Mouse (Mus musculus) right cerebral cortex, adult 18-20 months (tissue): ENCODE measurements around the gene Ttll7.

ENCODE experiments used
- DNase-seq: peaks from one replicate; pipeline ENCODE4 v3.0.0; 2022; ENCODE audit warnings: mixed read lengths

Ttll7 gene

DNA sequence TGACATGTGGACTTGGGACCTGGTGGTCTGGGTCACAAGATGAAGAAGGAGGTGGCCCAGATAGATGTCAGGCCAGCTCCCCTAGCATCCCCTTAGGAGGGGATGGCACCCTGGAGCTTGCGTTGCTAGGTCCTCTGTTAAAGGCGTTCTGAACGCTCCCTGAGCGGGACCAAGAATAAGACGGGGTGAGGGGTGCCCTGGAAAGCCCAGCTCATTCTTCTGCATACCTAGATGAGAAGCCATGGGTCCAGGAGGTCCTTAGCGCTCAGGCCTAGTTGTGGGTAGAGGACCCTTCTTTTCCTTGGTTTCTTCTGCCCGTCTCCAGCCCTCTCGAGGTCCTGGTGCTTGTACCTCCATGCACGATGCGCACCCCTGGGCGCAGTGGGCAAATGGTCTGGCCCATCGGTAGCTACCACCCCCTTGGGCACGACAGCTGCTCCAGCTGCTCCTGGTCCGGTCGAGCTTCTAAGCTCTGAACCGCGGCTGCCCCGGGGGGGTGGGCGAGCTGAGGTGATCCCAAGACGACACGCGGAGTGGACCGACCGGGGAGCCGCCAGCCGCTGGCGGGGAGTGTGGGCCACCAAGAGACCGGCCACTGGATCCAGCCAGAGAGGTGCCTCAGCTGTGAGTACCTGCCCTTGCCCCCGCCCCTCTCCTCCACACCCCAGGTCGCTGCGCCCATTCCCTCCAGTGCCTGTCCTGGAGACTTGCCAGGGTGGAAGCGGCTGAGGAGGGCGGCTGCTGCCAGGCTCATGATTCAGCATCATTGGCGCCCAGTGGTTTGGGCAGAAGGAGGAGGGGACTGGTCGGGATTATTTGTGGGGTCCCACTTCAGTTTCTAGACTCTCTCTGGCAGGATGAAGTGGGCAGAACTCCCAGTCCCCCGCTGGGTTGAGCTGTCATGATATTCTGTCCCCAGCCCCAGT lies at the start of gene Ttll7:
Ttll7 (plus strand) TSS at position 402 of the 926 bp plus-strand sequence.
- peak; percentile 90 for DNase-seq

DNA sequence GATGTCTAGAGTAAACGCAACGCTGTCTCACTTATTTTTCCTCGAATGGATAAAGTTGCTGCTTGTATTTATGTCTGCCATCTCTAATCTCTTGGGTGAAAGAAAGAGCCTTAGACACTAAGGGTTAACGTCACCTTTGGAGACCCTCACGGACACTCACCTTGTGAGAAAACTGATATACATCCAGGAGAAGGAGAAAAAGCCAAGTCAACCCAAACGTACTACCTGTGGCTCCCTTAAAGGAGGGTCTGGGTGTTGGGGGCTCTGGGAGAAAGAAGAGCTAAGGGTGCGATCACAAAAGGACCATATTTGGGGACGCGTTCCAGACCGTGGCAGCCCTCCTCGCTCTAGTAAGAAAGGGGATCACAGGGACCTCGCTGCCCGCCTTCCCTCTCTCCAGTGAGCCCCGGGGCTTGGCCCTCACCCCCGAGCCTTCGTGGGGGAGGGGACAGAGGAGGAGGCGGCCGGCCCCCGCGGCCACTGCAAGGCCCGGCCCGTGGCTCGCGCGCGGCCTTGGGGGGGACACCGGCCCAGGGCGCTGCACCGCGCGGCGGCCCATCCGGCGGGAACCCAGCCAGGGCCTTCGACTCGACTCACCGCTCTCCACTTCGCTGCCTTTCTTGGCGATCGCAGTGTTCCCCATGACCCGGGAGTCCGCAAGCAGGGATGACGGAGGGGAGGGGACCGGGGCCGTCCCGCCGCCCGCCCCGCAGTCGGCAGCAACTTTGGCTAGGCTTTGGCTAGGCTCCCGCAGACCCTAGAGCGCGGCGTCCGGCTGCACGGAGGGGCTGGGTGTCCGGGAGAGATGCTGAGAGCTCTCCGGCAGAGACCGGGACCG lies 39.9 kb upstream of the Ttll7 start:
- DNase-seq: no peak

GRCm38 (mm10) chr3:146812901-146813393 lies 39.2 kb upstream of the Ttll7 start, which contains the start of gene Prkacb:
Gene Prkacb (minus strand): TSS chr3:146812990.
- DNase-seq: peak; percentile 90

DNA sequence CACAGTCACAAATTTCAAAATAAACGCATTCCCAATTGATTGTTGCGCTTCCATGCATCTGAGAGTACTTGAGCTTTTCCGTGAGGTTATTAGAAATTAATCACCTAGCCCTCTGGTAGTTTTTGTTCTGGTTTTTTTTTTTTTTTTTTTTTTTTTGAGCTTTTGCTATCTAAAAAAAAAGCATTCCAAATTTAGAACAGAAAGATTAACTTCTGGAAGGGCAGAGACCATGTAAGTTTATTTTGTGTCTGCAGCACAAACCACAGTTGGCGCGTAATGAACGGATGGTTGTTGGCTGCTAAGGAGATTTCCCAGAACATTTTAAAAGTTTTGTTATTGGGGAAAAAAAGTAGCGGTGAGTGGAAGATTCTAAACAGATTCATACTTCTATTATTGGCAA lies 38.5 kb upstream of the Ttll7 start:
- no peak for DNase-seq

DNA sequence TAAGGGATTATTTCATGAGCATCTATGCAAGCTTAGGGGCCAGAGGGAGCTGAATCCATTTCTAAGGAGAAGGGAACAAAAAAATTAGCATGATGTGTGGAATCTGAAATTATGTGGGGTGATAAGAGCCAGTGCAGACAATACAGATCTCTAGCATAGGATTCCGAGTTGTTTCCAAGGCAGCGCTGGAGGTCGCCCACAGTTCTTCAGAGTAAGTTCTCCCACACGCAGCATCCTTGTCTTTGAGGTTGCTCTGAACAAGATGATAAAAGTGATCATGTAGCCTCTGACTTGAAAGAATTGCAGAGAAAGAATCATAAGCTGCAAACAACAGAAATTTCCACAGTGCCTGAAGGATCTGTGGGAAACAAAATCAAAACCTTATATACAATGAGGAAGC lies 31.4 kb upstream of the Ttll7 start:
- peak; percentile 26 for DNase-seq

GRCm38 (mm10) chr3:146842766-146843165 lies 9.4 kb upstream of the Ttll7 start:
- DNase-seq: no peak

GRCm38 (mm10) chr3:146843470-146843869 lies 8.7 kb upstream of the Ttll7 start:
- no peak for DNase-seq

DNA sequence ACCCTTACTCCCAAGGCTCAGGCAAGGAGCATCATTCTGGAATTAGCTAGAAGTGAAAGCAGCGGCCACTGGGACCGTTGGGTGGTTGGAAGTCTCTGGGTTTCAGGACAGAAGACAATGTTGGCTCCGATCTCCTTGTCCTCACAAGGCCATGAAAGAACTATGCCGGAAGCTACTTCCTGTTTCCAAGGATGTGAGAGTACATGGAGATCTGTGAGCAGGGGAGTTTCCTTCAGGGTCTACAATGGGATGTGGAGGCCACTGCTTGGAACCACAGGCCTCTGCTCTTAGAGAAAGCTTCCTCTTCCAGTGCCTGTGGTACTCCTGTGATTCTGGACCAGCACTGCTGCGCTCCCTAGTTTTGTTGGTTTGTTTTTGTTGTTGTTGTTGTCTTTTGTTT lies 5.9 kb upstream of the Ttll7 start:
- no peak for DNase-seq

- DNase-seq: no peak
Observed at GRCm38 (mm10) chr3:146848112-146848511, 4.1 kb upstream of the Ttll7 start.

DNA sequence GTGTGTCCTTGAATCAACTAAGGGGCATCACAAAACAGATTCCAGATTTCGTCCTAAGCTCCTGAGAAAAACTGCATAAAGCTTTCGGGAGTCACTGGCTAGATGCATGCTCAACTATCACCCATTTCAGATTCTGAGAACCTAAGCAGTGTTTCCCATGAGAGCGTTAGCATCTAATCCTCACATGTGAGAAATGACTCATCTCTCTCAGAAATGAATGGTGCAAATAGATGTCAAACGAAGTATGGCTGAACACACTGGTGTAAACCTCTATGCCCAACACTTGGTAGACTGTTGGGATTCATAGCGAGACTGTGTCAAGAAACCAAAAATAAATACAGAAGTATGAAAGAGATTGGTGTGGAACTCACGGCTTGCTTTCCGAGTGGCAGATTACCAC lies 2.8 kb upstream of the Ttll7 start:
- no peak for DNase-seq

GRCm38 (mm10) chr3:146854473-146855087 lies 2.4 kb downstream of the Ttll7 start:
- DNase-seq: no peak

DNA sequence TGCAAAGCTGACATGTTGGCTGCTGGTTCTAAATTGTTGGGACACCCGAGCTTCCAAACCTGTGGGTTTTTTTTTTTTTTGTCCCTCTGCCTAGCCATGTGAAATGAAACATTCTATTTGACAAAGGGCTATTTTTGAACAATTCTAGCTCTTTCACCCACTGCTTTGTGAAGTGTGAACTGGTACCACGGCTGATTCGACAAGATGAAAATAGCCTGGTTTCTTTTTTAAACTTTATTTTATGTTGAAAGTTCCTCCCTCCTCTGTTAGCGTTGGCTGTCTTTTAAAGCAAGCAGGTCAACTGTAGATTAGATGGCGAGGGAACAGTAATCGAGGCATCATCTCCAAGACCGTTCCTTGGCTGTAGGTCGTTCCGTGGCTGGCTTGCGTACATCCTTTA lies 5.2 kb downstream of the Ttll7 start:
- DNase-seq: peak; percentile 31

GRCm38 (mm10) chr3:146860308-146860707 lies 8.1 kb downstream of the Ttll7 start:
- no peak for DNase-seq

DNA sequence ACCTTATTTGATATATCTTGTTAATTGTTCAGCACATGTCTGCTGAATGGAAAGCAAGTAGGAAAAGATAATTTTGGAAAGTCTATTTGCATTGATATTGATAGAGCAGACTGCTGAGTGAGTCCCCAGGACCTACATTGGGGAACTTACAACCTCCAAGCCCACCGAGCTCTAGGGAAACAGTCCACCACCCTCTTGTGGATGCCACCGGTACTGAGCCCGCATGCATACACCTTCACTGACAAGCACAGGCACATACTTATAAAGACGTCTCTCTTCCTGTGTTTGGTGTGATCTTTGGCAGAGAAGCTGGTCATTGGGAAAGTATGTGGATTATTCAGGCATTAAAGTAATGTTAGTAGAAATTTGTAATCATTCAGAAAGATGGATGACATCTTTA lies 14.4 kb downstream of the Ttll7 start:
- DNase-seq: no peak

DNA sequence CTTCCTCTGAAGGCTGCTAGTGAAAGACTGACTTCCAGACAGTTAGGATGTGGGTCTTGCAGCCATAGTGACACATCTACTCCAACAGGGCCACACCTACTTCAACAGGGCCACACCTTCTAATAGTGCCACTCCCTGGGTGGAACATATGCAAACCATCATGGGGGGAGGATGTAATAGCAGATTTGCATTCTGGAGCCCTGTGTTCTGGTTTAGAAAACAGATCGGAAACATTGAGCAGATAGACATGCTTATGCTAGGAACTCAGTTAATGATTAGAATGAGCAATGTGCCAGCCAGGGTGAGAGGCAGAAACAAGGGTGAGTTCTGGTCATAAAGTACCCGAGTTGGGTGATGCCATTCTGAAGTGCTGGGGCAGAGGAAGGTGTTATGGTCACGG lies 19.8 kb downstream of the Ttll7 start:
- no peak for DNase-seq

- DNase-seq: no peak
Observed at GRCm38 (mm10) chr3:146875929-146876328, 23.8 kb downstream of the Ttll7 start.

- no peak for DNase-seq
Observed at GRCm38 (mm10) chr3:146893931-146894330, 41.8 kb downstream of the Ttll7 start.

DNA sequence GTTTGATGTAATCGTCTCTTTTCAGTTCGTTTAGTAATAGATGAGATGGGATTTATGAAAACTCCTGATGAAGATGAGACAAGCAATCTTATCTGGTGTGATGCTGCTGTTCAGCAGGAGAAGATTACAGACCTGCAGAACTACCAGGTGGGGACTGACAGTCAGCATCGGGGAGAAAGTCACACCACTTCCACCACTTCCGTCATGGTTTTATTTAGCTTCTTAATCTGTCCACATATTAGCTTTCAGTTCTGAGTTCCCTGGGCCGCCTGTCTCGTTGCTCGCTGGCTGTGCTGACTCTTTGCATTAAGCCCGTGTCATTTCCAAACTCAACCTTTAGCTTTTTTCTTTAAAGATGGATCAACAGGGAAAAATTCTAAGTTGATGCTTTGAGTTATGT lies 44.4 kb downstream of the Ttll7 start:
- DNase-seq: no peak

DNA sequence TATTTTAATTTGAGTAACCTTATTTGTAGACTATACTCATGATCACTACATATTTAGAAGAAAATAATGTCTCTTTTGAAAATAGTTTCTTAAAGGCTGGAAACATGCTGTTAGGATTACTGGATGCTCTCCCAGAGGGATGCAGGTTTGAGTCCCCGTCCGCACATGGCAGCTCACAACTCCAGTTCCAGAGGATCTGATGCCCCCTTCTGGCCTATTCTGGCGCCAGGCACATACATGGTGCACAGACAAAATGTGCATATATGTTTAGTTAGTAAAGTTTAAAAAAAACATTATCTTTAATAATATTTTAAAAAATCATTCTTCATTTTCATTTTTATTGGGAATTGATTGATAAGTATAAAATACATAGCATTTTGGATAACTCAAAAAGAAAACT lies 47.9 kb downstream of the Ttll7 start:
- no peak for DNase-seq

DNA sequence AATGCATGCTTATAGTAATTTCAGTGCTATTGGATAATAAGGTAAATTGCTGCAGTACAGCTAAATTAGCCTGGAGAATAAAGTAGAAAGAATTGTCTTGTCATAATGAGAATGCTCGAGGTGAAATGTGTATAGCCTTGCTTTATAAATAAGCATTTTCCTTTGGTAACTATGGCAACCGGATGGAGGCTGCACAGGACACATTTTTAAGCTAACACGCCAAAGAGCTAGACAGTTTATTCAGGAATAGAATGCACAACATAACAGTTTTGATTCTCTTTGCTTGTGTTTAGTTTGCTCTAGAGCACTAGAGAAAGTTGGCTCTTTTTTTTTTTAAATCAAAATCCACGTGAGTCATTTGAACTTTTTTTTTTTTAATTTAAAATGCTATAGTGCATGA lies 49.6 kb downstream of the Ttll7 start:
- DNase-seq: no peak

DNA sequence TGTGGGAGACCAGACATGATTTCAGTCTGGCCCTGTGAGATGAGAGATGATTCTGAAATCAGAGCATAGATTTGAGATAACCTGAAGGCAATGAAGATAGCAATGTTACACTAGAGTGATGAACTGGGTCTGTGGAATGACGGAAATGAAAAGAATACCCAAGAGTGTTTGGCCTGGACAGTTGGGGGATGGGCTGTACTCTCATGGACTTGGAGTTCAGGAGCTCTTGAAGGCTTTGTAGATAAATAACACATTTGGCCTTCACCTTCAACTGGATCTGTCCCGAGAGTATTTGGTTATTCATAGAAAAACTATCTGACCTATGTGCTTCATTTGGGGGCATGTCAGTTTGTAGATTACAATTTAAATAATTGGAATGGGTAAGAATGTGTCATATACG lies 53.4 kb downstream of the Ttll7 start:
- DNase-seq: no peak

DNA sequence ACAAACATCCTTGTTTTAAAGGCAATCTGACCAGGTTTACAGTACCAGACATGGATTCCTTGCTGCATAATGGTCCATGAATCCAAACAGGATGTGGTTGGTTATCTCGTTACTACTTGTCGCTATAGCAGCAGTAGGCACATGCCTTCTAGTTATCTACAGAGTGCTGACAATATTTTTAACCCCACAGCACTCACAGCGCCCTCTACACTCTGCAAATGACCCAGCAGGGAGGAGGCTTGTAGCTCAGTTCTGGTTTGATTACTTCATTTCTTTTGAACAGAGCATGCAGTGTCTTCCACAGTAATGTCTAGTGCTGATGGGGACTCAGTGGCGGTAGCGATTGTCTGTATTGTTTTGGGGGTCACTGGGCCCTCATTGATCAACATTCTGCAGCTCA lies 56.8 kb downstream of the Ttll7 start:
- DNase-seq: no peak

DNA sequence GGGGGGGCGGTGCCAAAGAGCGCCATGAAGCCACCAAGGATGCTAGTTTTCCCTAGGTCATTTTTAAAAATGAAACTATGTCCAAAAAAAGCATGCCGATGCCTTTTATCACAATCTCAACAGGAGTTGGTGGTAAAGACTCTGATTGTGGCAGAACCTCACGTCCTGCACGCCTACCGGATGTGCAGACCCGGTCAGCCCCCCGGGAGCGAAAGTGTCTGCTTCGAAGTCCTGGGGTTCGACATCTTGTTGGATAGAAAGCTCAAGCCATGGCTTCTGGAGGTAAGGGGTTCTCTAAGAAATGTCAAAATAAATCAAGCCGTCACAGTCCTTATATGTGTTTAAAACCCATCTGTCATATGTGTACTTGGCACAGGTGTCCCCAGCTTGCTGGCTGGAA lies 60.9 kb downstream of the Ttll7 start:
- DNase-seq: no peak
